Mouse (Mus musculus): ENCODE results near the gene Rapgef4. TPM values are rescaled to one million over a fixed set of nuclear protein-coding genes. Genes with fewer than 3 reads are reported as not detected.

Rapgef4 gene
- polyA plus RNA-seq, 1 experiment = 0.08 TPM

- Histone ChIP-seq H3K36me3 (ENCODE audit: control insufficient read depth, insufficient read depth) (no peaks in the 10 kb centered on the region), H3K79me3 (ENCODE audit: low read depth) (no peaks in the 10 kb centered on the region), H3K27me3 (ENCODE audit: control insufficient read depth, insufficient read depth, insufficient read length) (no peaks in the 10 kb centered on the region), H3ac (ENCODE audit: control insufficient read depth, insufficient read length, low read depth) (no peak overlapping the region), H3K79me2 (ENCODE audit: control insufficient read depth, insufficient read depth) (no peaks in the 10 kb centered on the region), H3K4me3 (ENCODE audit: insufficient read depth, poor library complexity, severe bottlenecking) (no peak overlapping the region)
- TF ChIP-seq CTCF (IDR thresholded peaks at IDR 0.05; ENCODE audit: control insufficient read depth, insufficient read depth, insufficient read length) = no peak
- no peak for TF ChIP-seq MYOD1 (IDR thresholded peaks at IDR 0.05; ENCODE audit: control insufficient read depth, insufficient read length, low read depth)
- TF ChIP-seq MAX (IDR thresholded peaks at IDR 0.05) = no peak
Observed at GRCm38 (mm10) chr2:71958393-71958792, 22.6 kb upstream of the Rapgef4 start.

- Histone ChIP-seq H3K27me3 (ENCODE audit: control insufficient read depth, insufficient read depth, insufficient read length) (no peaks in the 10 kb centered on the region), H3K36me3 (ENCODE audit: control insufficient read depth, insufficient read depth) (no peaks in the 10 kb centered on the region), H3K79me2 (ENCODE audit: control insufficient read depth, insufficient read depth) (no peaks in the 10 kb centered on the region), H3K79me3 (ENCODE audit: low read depth) (no peaks in the 10 kb centered on the region), H3ac (ENCODE audit: control insufficient read depth, insufficient read length, low read depth) (no peak overlapping the region), H3K4me3 (ENCODE audit: insufficient read depth, poor library complexity, severe bottlenecking) (no peak overlapping the region)
- TF ChIP-seq CEBPB (IDR thresholded peaks at IDR 0.05; ENCODE audit: low read depth) (no peak), CTCF (IDR thresholded peaks at IDR 0.05; ENCODE audit: control insufficient read depth, insufficient read depth, insufficient read length) (no peak), USF1 (IDR thresholded peaks at IDR 0.05; ENCODE audit: low read depth) (no peak), FOSL1 (IDR thresholded peaks at IDR 0.05; ENCODE audit: insufficient read depth, low read length, poor library complexity, severe bottlenecking) (no peak), MYOG (IDR thresholded peaks at IDR 0.05; ENCODE audit: control insufficient read depth, extremely low read depth, insufficient read length) (no peak), MYOD1 (IDR thresholded peaks at IDR 0.05; ENCODE audit: control insufficient read depth, insufficient read length, low read depth) (no peak), MAX (IDR thresholded peaks at IDR 0.05) (no peak)
Observed at GRCm38 (mm10) chr2:71964216-71964615, 16.8 kb upstream of the Rapgef4 start.

- no peak for TF ChIP-seq CEBPB (IDR thresholded peaks at IDR 0.05; ENCODE audit: low read depth)
- no peak for TF ChIP-seq MAX (IDR thresholded peaks at IDR 0.05)
- no peak for TF ChIP-seq FOSL1 (IDR thresholded peaks at IDR 0.05; ENCODE audit: insufficient read depth, low read length, poor library complexity, severe bottlenecking)
- Histone ChIP-seq H3K79me3 (ENCODE audit: low read depth) (no peaks in the 10 kb centered on the region), H3K36me3 (ENCODE audit: control insufficient read depth, insufficient read depth) (no peaks in the 10 kb centered on the region), H3K4me3 (ENCODE audit: insufficient read depth, poor library complexity, severe bottlenecking) (no peak overlapping the region), H3K27me3 (ENCODE audit: control insufficient read depth, insufficient read depth, insufficient read length) (no peaks in the 10 kb centered on the region), H3ac (ENCODE audit: control insufficient read depth, insufficient read length, low read depth) (no peak overlapping the region), H3K79me2 (ENCODE audit: control insufficient read depth, insufficient read depth) (no peaks in the 10 kb centered on the region)
Observed at GRCm38 (mm10) chr2:71965476-71965875, 15.6 kb upstream of the Rapgef4 start.

- no peak overlapping the region for H3K4me3 ChIP-seq (ENCODE audit: insufficient read depth, poor library complexity, severe bottlenecking)
- H3K79me2 ChIP-seq (ENCODE audit: control insufficient read depth, insufficient read depth) = no peaks in the 10 kb centered on the region
- H3K36me3 ChIP-seq (ENCODE audit: control insufficient read depth, insufficient read depth) = no peaks in the 10 kb centered on the region
- no peaks in the 10 kb centered on the region for H3K79me3 ChIP-seq (ENCODE audit: low read depth)
- no peak for TF ChIP-seq MYOD1 (IDR thresholded peaks at IDR 0.05; ENCODE audit: control insufficient read depth, insufficient read length, low read depth)
- no peak for TF ChIP-seq CEBPB (IDR thresholded peaks at IDR 0.05; ENCODE audit: low read depth)
- no peak for TF ChIP-seq MAX (IDR thresholded peaks at IDR 0.05)
- TF ChIP-seq MYOG (IDR thresholded peaks at IDR 0.05; ENCODE audit: control insufficient read depth, extremely low read depth, insufficient read length) = no peak
- TF ChIP-seq USF1 (IDR thresholded peaks at IDR 0.05; ENCODE audit: low read depth) = no peak
- no peak for TF ChIP-seq FOSL1 (IDR thresholded peaks at IDR 0.05; ENCODE audit: insufficient read depth, low read length, poor library complexity, severe bottlenecking)
- TF ChIP-seq CTCF (IDR thresholded peaks at IDR 0.05; ENCODE audit: control insufficient read depth, insufficient read depth, insufficient read length) = no peak
- no peak overlapping the region for H3ac ChIP-seq (ENCODE audit: control insufficient read depth, insufficient read length, low read depth)
- peaks cover 6% of the 10 kb centered on the region for H3K27me3 ChIP-seq (ENCODE audit: control insufficient read depth, insufficient read depth, insufficient read length)
Observed at GRCm38 (mm10) chr2:71966737-71967136, 14.3 kb upstream of the Rapgef4 start.

GRCm38 (mm10) chr2:71967855-71968254 is 13.2 kb upstream of the Rapgef4 start:
- Histone ChIP-seq H3ac (ENCODE audit: control insufficient read depth, insufficient read length, low read depth) (no peak overlapping the region), H3K4me3 (ENCODE audit: insufficient read depth, poor library complexity, severe bottlenecking) (no peak overlapping the region), H3K36me3 (ENCODE audit: control insufficient read depth, insufficient read depth) (no peaks in the 10 kb centered on the region), H3K27me3 (ENCODE audit: control insufficient read depth, insufficient read depth, insufficient read length) (peaks cover 14% of the 10 kb centered on the region), H3K79me3 (ENCODE audit: low read depth) (no peaks in the 10 kb centered on the region), H3K79me2 (ENCODE audit: control insufficient read depth, insufficient read depth) (no peaks in the 10 kb centered on the region)
- TF ChIP-seq CEBPB (IDR thresholded peaks at IDR 0.05; ENCODE audit: low read depth) (no peak), CTCF (IDR thresholded peaks at IDR 0.05; ENCODE audit: control insufficient read depth, insufficient read depth, insufficient read length) (no peak), FOSL1 (IDR thresholded peaks at IDR 0.05; ENCODE audit: insufficient read depth, low read length, poor library complexity, severe bottlenecking) (no peak)

GRCm38 (mm10) chr2:71973646-71974045 is 7.4 kb upstream of the Rapgef4 start:
- Histone ChIP-seq H3K79me2 (ENCODE audit: control insufficient read depth, insufficient read depth) (no peaks in the 10 kb centered on the region), H3ac (ENCODE audit: control insufficient read depth, insufficient read length, low read depth) (no peak overlapping the region), H3K79me3 (ENCODE audit: low read depth) (no peaks in the 10 kb centered on the region), H3K4me3 (ENCODE audit: insufficient read depth, poor library complexity, severe bottlenecking) (no peak overlapping the region), H3K27me3 (ENCODE audit: control insufficient read depth, insufficient read depth, insufficient read length) (peaks cover 14% of the 10 kb centered on the region), H3K36me3 (ENCODE audit: control insufficient read depth, insufficient read depth) (no peaks in the 10 kb centered on the region)
- TF ChIP-seq MAX (IDR thresholded peaks at IDR 0.05) (no peak), USF1 (IDR thresholded peaks at IDR 0.05; ENCODE audit: low read depth) (no peak), CEBPB (IDR thresholded peaks at IDR 0.05; ENCODE audit: low read depth) (no peak), MYOG (IDR thresholded peaks at IDR 0.05; ENCODE audit: control insufficient read depth, extremely low read depth, insufficient read length) (no peak), FOSL1 (IDR thresholded peaks at IDR 0.05; ENCODE audit: insufficient read depth, low read length, poor library complexity, severe bottlenecking) (no peak), MYOD1 (IDR thresholded peaks at IDR 0.05; ENCODE audit: control insufficient read depth, insufficient read length, low read depth) (no peak)
